Mouse (Mus musculus) G1E (cell line): ENCODE measurements at regions not wholly inside any gene's neighbourhood (a gene's known extent, or its start where the extent isn't known, plus 50 kb on each side); places are given as distances from the start of the nearest gene placed in this dataset.

Source experiments
- CTCF ChIP-seq: IDR thresholded peaks from 2 replicates; pipeline ENCODE4 v1.5.1; 2012; ENCODE audit warnings: low read depth, low read length, inconsistent platforms, mixed read lengths
- GATA1 ChIP-seq: IDR thresholded peaks from 2 replicates; pipeline ENCODE4 v1.6.1; 2012; ENCODE audit warnings: borderline replicate concordance, low read length, inconsistent platforms, mixed read lengths
- GATA2 ChIP-seq: IDR thresholded peaks from 2 replicates; pipeline ENCODE4 v1.6.1; 2012; ENCODE audit warnings: low read depth, low read length, inconsistent platforms, borderline replicate concordance
- POLR2AphosphoS5 ChIP-seq: IDR thresholded peaks from 2 replicates; pipeline ENCODE4 v1.6.1; 2012; ENCODE audit warnings: low read depth, low read length, inconsistent platforms; ENCODE audit not compliant: insufficient replicate concordance
- TAL1 ChIP-seq: conservative IDR thresholded peaks from 2 replicates; pipeline ENCODE4 v1.6.1; 2012; ENCODE audit warnings: low read depth, low read length, inconsistent platforms, mixed read lengths

DNA sequence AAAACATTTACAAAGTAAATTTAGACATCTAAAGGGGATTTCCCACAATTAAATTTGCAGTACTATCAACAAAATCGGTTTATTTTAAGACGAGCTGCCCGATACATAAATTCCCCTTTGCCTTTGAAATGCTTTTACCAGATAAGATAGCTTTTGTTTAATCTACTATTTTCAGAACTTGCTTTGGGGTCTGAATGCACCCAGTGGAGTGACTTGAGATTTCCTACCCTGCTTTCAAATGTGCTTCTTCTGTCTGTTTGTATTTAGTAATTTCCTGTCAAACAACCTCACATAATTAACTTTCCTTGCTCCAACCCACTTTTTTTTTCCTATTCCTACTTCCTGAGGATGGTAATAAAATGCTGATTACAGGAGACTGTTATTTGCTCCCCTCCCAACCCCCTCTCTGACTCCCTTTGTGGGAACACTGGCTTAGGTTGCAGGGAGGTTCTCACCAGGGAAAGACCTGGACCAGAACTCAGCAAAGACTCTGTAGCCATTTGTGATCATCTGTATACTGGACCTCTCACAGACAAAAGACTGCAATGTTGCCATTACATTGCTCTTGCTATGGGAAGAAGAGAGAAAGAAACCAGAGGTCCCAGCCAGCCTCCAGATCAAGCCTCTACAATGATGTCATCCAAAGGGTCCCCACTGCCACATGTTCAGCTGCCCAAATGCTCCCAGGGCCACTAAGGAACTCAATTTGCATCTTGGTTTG, 318.1 kb downstream of the Sox4 start:
- TF ChIP-seq CTCF (no peak), POLR2AphosphoS5 (no peak), GATA1 (no peak), TAL1 (no peak), GATA2 (no peak)
